Mouse (Mus musculus) urinary bladder, postnatal 4 days (tissue): ENCODE measurements around the gene Lrp6.

Experiments used
- DNase-seq, 2 experiments: peaks; one replicate each; pipeline ENCODE4 v3.0.0; 2021 to 2022; ENCODE audit warnings: low spot score in 2 of 2

Lrp6 gene

GRCm38 (mm10) chr6:134566818-134567485, at the start of gene Lrp6:
Lrp6 (minus strand) TSS chr6:134566965.
- DNase-seq, result peak; percentile 85

GRCm38 (mm10) chr6:134614723-134615648, 48.2 kb upstream of the Lrp6 start:
- peak; percentile 77 to 86 for DNase-seq

GRCm38 (mm10) chr6:134614322-134614721, 47.6 kb upstream of the Lrp6 start:
- DNase-seq, result no peak

GRCm38 (mm10) chr6:134611896-134612295, 45.1 kb upstream of the Lrp6 start:
- no peak for DNase-seq

- DNase-seq, result no peak
Observed at GRCm38 (mm10) chr6:134610380-134610779, 43.6 kb upstream of the Lrp6 start.

GRCm38 (mm10) chr6:134606949-134607746, 40.4 kb upstream of the Lrp6 start:
- no peak for DNase-seq

GRCm38 (mm10) chr6:134606540-134606939, 39.8 kb upstream of the Lrp6 start:
- DNase-seq, result no peak

- DNase-seq, result no peak
Observed at GRCm38 (mm10) chr6:134605196-134605595, 38.4 kb upstream of the Lrp6 start.

GRCm38 (mm10) chr6:134602371-134603003, 35.7 kb upstream of the Lrp6 start:
- DNase-seq, result no peak

GRCm38 (mm10) chr6:134601766-134602165, 35.0 kb upstream of the Lrp6 start:
- no peak for DNase-seq

GRCm38 (mm10) chr6:134601130-134601529, 34.4 kb upstream of the Lrp6 start:
- no peak for DNase-seq

- no peak for DNase-seq
Observed at GRCm38 (mm10) chr6:134599239-134599638, 32.5 kb upstream of the Lrp6 start.

- no peak for DNase-seq
Observed at GRCm38 (mm10) chr6:134597651-134598229, 31.0 kb upstream of the Lrp6 start.

- no peak for DNase-seq
Observed at GRCm38 (mm10) chr6:134594569-134595442, 28.0 kb upstream of the Lrp6 start.

- DNase-seq, result no peak
Observed at GRCm38 (mm10) chr6:134591614-134592013, 24.8 kb upstream of the Lrp6 start.

GRCm38 (mm10) chr6:134586241-134586640, 19.5 kb upstream of the Lrp6 start:
- no peak for DNase-seq

GRCm38 (mm10) chr6:134584616-134585015, 17.9 kb upstream of the Lrp6 start:
- no peak for DNase-seq

GRCm38 (mm10) chr6:134582110-134582509, 15.3 kb upstream of the Lrp6 start:
- no peak for DNase-seq

GRCm38 (mm10) chr6:134579506-134579905, 12.7 kb upstream of the Lrp6 start:
- no peak for DNase-seq

- DNase-seq, result no peak
Observed at GRCm38 (mm10) chr6:134578039-134578438, 11.3 kb upstream of the Lrp6 start.
